Mouse (Mus musculus): Measurements from ENCODE around the gene Klhl10. TPM values are rescaled to one million over a fixed set of nuclear protein-coding genes. Genes with fewer than 3 reads are reported as not detected.

Klhl10 gene
- total RNA-seq, 1 experiment from 2014 or later, result 0.60 TPM

DNA sequence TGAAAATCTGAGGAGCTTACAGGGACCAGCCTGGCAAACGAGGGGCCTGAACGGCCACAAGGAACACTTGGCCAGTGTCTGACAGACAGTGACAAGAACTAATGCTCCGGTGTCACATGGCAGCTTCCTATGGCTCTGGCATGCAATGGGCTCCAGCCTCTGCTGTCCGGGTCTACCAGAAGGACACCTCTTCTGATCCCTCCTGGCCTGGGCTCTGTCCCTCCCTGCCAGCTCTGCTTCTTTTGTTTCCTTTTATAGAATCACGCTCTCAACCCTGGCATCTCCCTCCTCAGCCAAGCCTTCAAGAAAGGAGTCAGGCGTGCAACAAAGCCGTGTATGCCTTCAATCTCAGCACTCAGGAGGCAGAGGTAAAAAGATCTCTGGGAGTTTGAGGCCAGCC is 11.7 kb upstream of the Klhl10 start:
- no peak for ATAC-seq (replicated peaks in 1 of 2; ENCODE audit: insufficient read depth in 1 of 2, low FRiP score in 2 of 2, low TSS enrichment in 1 of 2, low read depth in 1 of 2, poor library complexity in 2 of 2, severe bottlenecking in 2 of 2)

DNA sequence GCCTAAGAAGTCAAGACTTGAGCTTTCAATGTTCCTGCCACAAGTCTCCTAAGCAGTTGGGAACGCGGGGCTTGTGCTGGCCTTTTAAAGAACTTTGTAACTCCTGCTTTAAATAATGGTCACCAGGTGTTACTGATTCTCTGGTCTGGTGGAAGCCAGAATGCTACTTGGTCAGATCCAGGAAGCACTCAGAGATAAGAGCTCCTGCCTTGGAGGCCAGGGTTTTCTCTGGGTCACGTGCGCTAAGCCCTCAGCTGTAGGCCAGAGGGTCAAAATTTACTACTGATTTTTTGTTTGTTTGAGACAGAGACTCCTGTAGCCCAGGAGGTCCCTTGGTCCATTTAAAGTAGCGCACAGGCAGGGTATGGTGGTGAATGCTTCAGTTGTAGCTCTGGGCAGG is 9.7 kb upstream of the Klhl10 start:
- no peak for ATAC-seq (replicated peaks in 1 of 2; ENCODE audit: insufficient read depth in 1 of 2, low FRiP score in 2 of 2, low TSS enrichment in 1 of 2, low read depth in 1 of 2, poor library complexity in 2 of 2, severe bottlenecking in 2 of 2)

DNA sequence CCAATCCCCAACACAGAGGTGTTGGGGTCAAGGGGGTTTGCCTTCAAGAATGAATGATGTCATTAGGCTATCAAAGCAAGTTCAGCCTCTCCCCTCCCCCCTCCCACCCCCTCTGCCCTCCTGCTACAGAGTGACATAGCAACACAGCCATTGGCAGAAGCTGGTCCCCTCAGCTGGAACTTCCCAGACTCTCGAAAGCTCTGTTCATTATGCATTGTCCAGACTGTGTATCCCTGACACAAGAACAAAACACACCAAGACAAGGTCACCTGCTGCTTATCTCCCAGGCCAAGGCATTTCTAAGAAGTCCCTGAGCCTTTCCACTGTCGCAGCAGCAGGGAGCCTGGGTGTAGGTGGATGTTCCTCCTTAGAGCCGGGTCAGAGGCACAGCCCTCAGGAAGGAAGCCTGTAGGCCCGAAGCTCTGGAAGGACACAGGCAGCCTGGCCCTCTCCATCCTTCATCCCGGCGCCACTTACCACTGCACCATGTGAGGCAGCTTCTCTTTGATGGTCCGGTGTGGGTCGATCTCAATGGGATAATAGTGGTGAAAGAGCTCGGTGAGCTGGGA is 6.0 kb upstream of the Klhl10 start:
- ATAC-seq (replicated peaks in 1 of 2; ENCODE audit: insufficient read depth in 1 of 2, low FRiP score in 2 of 2, low TSS enrichment in 1 of 2, low read depth in 1 of 2, poor library complexity in 2 of 2, severe bottlenecking in 2 of 2), result no peak

DNA sequence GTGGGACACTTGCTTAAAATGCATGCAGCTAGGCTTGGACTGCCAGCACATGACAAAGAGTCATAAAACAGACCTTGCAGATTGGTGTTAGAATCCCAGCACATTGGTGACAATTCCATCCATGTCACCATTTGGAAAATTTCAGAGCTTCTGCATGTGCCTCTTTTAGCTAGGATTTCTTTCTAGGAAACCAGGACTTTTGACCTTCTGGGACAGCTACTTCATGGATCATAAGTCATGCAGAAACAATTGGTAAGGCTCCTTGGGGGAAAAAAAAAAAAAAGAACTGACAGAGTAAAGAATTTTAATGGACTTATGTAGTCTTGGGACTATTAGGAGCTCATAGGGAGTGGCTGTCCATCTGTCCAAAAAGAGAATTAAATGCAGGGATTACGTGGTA is 3.8 kb upstream of the Klhl10 start:
- ATAC-seq (replicated peaks in 1 of 2; ENCODE audit: insufficient read depth in 1 of 2, low FRiP score in 2 of 2, low TSS enrichment in 1 of 2, low read depth in 1 of 2, poor library complexity in 2 of 2, severe bottlenecking in 2 of 2), result no peak

DNA sequence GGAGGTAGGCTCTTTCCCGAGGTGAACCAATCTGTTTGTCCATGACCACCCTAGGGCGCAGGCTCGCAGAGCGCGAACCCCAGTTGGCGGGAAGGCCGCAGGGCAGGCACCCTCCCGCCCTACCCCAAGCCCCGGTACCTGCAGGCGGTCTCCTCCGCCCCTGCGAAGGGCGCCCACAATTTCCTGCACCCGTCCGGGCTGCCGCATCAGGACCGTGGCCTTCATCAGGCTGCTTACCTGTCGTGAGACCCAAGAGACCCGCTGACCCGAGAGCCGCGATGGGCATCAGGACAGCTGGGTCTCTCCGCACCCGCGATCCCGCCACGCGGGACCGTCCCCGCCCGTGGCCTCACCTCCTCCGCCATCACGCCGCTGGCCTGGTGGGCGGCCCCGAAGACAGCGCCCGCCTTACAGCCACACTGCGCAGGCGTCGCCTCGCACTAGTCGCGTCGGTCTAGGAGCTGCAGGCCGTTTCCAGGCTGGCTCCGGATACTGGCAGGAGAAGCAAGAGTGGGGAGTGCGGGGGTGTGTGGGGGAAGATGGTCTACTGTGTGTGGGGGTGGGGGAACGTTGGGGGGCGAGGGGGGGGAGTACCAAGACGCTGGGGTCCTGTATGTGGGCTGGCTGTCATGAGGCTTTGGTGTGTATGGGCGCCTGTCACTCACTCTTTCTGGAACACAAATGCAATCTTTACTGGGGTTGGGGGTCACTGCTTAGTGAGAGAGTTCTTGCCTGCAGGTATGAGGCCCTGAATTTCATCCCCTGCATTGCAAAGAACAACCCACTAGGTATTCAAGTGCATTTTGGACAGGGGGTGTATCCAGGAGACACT is 810 bp upstream of the Klhl10 start:
- peak; percentile 78 to 93 for ATAC-seq (replicated peaks in 1 of 2; ENCODE audit: insufficient read depth in 1 of 2, low FRiP score in 2 of 2, low TSS enrichment in 1 of 2, low read depth in 1 of 2, poor library complexity in 2 of 2, severe bottlenecking in 2 of 2)

DNA sequence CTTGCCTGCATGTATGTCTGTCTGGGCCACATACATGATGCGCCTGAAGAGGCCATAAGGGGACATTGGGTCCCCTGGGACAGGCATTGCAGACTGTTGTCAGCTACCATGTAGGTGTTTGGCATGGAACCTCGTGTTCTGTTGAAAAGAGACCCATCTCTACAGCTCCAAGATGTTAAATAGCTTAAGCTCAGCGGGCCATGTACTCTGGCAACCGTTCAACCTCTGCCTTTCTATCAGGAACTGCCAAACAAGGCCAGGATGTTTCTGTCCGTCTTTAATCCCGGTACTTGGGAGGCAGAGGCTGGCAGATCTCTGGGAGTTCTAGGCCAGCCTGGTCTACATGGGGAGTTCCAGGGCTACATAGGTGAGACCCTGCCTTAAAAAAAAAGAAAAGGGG is 908 bp downstream of the Klhl10 start:
- ATAC-seq (replicated peaks in 1 of 2; ENCODE audit: insufficient read depth in 1 of 2, low FRiP score in 2 of 2, low TSS enrichment in 1 of 2, low read depth in 1 of 2, poor library complexity in 2 of 2, severe bottlenecking in 2 of 2), result no peak

DNA sequence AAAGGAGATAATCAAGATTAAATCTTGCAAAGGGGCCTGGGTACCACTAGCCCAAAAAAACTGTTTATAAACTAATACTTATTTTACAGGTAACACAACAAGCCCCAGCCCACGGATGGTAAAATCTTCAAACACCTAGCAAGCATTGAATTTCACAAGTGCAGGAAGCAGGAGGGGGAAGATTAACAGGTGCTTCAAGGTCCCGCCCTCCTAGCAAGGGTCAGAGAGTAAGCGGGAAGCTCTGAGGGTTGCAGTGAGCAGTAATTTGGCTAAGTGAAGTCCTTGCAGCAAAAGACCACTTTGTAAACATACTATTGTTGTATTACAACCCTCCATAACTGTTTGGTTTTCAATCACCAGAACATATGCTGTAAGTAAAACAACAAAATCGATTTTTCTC is 15.5 kb downstream of the Klhl10 start:
- no peak for ATAC-seq (replicated peaks in 1 of 2; ENCODE audit: insufficient read depth in 1 of 2, low FRiP score in 2 of 2, low TSS enrichment in 1 of 2, low read depth in 1 of 2, poor library complexity in 2 of 2, severe bottlenecking in 2 of 2)

DNA sequence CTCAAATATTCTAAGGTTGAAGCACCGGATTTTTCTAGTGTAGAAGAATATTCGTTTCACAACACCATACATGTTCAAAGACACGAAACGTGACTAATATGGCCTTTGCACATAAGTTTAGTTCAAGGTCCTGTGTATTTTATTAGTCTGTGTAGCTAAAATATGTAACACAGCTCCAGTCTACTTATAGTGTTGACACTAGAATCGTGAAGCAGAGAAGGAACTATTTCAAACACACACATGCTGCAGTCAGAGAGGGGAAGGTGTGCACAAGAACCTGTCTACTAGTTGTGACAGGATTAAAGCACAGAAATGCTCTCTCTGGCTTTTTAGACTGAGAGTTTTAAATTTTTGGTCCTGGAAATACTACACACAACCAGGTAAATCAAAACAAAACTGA is 16.0 kb downstream of the Klhl10 start:
- no peak for ATAC-seq (replicated peaks in 1 of 2; ENCODE audit: insufficient read depth in 1 of 2, low FRiP score in 2 of 2, low TSS enrichment in 1 of 2, low read depth in 1 of 2, poor library complexity in 2 of 2, severe bottlenecking in 2 of 2)

DNA sequence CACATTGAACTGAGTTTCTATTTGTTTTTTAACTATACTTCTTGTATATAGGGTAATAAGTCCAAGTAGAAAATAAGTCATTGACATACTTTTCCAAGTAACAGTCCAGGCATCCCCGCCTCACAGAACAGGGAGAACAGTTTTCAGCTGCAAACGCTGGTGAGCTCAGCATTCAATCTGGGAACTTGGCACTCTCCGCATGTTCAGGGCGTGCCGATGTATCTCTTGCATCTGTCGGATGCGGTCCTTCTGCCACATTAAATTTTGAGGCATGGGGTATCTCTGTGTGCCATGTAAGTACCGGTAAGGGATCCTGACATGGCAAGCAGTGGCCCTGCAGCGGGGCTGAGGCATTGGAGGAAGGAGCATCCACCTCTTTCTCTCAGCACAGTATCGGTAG is 21.0 kb downstream of the Klhl10 start:
- ATAC-seq (replicated peaks in 1 of 2; ENCODE audit: insufficient read depth in 1 of 2, low FRiP score in 2 of 2, low TSS enrichment in 1 of 2, low read depth in 1 of 2, poor library complexity in 2 of 2, severe bottlenecking in 2 of 2), result no peak

DNA sequence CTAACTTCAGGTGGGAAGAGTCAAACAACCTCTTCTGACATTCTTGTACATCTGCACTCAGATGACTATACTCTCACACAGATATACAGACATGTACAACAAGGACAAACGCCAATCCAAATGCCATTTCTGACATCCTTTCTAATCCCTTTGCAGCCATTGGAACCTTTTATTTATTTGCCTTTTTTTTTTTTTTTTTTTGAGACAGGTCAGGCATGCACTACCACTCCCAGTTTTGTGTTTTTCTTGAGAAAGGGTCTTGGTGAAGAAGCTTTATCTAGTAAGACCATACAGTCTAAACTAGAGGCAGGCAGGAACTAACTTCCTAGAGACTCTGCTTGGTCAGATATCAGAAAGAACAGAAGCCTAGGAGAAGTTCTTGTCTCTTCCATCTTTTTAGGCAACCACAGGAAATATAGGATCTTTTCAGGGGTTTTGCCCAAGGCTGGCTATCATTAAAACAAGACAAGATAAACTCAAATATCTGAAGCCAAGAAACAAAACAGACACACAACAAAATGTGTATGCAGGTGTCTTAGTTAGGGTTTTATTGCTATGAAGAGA is 23.6 kb downstream of the Klhl10 start:
- ATAC-seq (replicated peaks in 1 of 2; ENCODE audit: insufficient read depth in 1 of 2, low FRiP score in 2 of 2, low TSS enrichment in 1 of 2, low read depth in 1 of 2, poor library complexity in 2 of 2, severe bottlenecking in 2 of 2), result no peak

DNA sequence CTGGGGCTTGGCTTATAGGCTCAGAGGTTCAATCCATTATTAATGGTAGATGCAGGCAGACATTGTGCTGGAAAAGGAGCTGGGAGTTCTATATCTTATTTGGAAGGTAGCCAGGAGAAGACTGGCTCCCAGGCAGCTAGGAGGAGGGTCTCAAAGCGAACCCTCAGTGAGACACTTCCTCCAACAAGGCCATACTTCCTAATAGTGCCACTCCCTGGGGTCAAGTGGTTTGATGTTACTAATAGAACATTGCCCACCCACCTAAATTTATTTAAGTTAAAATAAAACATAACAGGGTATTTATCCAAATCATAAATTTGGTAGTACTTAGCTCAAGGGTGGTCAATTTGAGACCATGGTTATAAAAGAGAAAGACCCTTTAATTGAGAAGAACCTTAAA is 24.1 kb downstream of the Klhl10 start:
- ATAC-seq (replicated peaks in 1 of 2; ENCODE audit: insufficient read depth in 1 of 2, low FRiP score in 2 of 2, low TSS enrichment in 1 of 2, low read depth in 1 of 2, poor library complexity in 2 of 2, severe bottlenecking in 2 of 2), result no peak

DNA sequence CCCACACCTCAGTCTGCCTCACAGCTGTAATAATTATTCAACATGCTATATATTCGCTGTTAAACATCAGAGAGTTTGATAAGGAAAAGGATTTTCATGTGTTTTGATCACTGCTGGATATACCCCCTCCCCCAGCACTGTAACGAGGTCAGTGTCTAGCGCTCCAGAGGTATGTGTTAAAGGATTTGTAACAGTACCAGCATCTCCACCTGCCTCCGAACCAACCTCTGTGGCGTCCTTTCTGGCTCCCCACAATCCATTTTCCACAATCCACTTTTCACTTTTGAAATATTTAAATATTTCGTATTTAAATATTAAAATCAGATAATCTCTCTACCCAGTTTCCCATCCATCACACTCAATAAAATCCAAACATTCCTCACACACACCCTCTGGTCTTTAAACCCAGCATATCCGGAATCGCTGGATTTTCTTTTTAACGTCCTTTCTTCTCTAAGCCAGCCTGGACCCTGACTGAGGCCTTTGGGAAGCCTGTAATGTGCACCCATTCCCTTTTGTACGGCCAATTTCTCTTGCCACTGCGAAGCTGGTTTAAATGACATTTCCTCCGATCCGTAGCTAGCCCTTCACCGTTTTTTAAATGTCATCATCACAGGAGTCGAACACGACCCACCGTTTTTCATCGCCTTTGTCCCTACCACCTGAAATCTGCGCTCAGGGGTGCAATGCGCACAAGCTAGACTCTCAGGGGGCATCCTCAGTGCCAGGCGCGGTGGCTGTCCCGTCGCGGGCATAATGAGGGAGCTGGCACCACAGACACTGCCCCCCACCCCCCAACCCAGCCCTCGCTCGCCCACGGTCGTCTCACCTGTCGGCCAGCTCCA is 29.9 kb downstream of the Klhl10 start:
- ATAC-seq (replicated peaks in 1 of 2; ENCODE audit: insufficient read depth in 1 of 2, low FRiP score in 2 of 2, low TSS enrichment in 1 of 2, low read depth in 1 of 2, poor library complexity in 2 of 2, severe bottlenecking in 2 of 2), result no peak

DNA sequence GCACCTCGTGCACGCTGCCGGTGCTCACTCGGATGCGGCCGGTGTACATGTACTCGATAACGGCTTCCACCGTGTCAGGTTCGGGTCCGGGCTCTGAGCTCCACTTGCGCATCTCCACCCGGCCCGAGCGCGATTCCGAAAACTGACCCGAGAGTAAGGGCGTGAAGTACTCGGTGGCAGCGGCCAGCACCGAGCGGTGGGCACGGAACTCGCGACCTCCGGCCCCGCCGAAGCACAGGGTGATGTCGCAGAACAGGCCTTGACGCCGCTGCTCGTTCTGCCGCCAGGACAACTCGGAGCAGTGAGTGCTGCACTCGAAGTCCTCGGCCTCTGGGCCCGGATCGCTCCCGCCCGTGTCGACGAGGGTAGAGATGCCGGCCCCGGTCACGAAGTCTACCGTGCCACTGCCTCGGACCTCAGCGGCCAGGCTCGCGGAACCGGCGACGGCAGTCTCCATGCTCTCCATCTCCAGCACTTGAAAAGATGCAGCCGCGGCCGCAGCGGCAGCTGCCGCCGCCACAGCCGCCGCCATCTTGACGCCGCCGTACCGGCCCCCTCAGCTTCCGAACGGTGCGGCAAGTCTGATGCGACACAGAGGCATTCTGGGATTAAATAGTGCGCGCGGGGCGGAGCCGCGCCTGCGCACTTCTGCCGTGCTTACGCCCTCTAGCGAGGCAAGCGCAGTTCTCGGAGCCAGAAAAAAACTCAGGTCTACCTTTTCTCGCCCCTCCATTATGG is 30.6 kb downstream of the Klhl10 start, which contains the start of gene Klhl11:
Gene Klhl11, minus strand, starts transcription at position 545 of the 738 bp plus-strand sequence.
- ATAC-seq (replicated peaks in 1 of 2; ENCODE audit: insufficient read depth in 1 of 2, low FRiP score in 2 of 2, low TSS enrichment in 1 of 2, low read depth in 1 of 2, poor library complexity in 2 of 2, severe bottlenecking in 2 of 2), result peak; percentile 93 to 97

DNA sequence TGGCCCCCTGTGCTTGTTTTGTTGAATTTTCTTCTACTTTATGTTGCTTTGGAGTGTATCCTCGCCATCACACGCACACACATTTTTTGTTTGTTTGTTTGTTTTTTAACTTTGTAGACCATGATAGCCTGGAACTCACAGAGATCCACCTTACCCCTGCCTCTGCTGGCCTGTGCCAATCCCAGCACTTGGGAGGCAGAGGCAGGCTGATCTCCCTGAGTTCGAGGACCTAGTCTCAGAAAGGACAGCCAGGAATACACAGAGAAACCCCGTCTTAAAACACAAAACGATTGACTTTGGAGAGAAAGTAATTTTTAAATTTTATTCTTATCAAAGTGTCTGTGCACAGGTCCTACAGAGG is 31.2 kb downstream of the Klhl10 start:
- ATAC-seq (replicated peaks in 1 of 2; ENCODE audit: insufficient read depth in 1 of 2, low FRiP score in 2 of 2, low TSS enrichment in 1 of 2, low read depth in 1 of 2, poor library complexity in 2 of 2, severe bottlenecking in 2 of 2), result 0 out of 4 replicates have a peak, but pooled peaks of 1 of the 2 experiments have one; percentile 5

DNA sequence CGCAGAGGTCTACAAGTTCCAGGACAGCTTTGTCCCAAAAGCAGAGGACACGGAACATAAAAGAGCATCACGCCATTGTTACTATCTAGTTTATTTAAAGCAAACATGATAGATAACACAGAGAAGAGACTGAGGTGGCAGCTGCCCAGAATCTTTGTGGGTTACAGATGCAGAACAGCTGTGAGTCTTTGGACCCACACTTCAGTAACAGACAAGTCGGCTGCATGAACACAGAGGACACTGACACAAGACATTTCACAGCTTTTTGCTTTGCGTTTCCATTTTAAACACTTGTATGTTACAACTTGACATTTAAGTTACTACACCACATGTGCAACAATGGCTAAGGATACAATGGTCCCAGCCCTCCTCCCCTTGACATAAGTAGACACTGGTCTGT is 34.6 kb downstream of the Klhl10 start:
- no peak for ATAC-seq (replicated peaks in 1 of 2; ENCODE audit: insufficient read depth in 1 of 2, low FRiP score in 2 of 2, low TSS enrichment in 1 of 2, low read depth in 1 of 2, poor library complexity in 2 of 2, severe bottlenecking in 2 of 2)

DNA sequence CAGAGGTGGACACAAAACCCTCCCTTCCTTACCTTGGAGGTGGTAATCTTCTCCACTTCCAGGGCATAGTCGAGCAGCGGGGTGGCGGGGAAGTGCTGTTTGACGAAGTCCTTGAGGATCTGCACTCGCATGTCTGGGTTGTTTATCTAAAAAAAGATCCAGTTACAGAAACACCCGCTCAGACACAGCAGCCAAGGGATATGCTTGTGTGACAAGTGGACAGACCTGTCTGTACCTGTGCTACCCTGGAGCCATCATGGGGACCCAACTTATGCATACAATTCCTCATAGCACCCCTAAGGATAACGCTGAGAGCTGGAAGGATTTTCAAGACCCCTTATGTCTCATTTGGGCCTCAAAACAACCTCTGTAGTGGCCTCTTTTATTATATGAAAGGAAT is 37.4 kb downstream of the Klhl10 start:
- no peak for ATAC-seq (replicated peaks in 1 of 2; ENCODE audit: insufficient read depth in 1 of 2, low FRiP score in 2 of 2, low TSS enrichment in 1 of 2, low read depth in 1 of 2, poor library complexity in 2 of 2, severe bottlenecking in 2 of 2)

DNA sequence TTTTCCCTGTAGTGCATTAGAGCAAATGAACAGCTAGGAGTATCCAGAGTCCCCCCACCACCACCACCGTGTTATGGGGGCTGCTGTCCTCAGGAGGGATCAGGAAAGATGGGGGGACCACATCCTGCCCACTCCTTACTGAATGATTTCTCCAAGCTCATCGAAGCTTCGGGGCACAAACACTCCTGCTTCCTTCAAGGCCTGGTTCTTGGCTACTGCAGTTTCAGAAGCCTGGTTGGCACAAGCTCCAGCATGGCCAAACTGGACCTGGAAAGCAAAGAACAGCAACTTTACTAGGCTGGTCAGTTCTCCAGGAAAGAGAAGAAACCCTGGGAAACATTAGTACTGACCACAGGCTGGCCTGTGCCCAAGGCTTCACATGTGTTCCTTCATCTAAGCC is 42.7 kb downstream of the Klhl10 start:
- ATAC-seq (replicated peaks in 1 of 2; ENCODE audit: insufficient read depth in 1 of 2, low FRiP score in 2 of 2, low TSS enrichment in 1 of 2, low read depth in 1 of 2, poor library complexity in 2 of 2, severe bottlenecking in 2 of 2), result no peak

Data from hematopoietic stem cell, adult 5-6 weeks (primary cell).